Mouse (Mus musculus): ENCODE measurements around the gene Pakap. TPM values are rescaled to one million over a fixed set of nuclear protein-coding genes. Genes with fewer than 3 reads are reported as not detected.

The Pakap gene
- polyA plus RNA-seq, 1 experiment = not detected

GRCm38 (mm10) chr4:57682341-57682740 is 114.4 kb downstream of the Pakap start:
- Histone ChIP-seq H3K4me1 (ENCODE audit: control insufficient read depth, insufficient read depth, low read length) (peaks cover 9% of the 10 kb centered on the region; the same call in 1 of the 2 replicates), H3K4me3 (ENCODE audit: insufficient read depth, low read depth, low read length) (no peak overlapping the region), H3K27ac (ENCODE audit: insufficient read depth, low read depth, low read length) (no peak overlapping the region)
- no peak for TF ChIP-seq POLR2A (IDR thresholded peaks at IDR 0.05; ENCODE audit: insufficient read depth, low read depth, low read length)
- TF ChIP-seq CTCF (IDR thresholded peaks at IDR 0.05; ENCODE audit: insufficient read depth, low read depth, low read length) = no peak
- WGBS = 91% methylated on average over 2 of the region's 2 CpGs

- WGBS = 81% methylated on average over 11 of the region's 11 CpGs
- Histone ChIP-seq H3K4me1 (ENCODE audit: control insufficient read depth, insufficient read depth, low read length) (peaks cover 9% of the 10 kb centered on the region; the same call in 1 of the 2 replicates), H3K4me3 (ENCODE audit: insufficient read depth, low read depth, low read length) (no peak overlapping the region)
Observed at GRCm38 (mm10) chr4:57682944-57683343, 115.0 kb downstream of the Pakap start.

DNA sequence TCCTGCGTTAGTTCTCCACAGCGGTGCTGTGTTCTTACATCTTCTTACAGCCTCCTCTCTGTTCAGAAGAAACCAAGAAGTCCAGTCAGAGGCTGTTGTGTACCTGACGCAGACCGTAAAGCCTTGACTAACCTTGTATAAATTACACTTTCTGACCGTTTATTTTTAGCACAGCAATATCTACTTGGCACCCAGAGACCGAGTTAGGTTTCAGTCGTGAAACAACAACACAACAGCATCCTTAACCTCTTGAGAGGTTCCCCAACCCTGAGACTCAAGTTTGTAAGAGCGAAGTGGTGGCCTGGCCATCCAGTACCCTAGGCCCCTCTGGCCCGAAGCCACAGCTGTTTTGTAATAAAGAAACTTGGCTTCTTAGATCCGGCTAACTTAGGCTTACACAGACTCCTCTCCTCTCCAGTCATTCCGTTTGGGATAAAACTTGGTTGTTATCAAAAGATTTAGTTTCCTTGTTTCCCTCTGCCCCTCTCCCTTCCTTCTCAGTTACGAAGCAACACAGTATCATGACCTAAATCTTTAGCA is 116.8 kb downstream of the Pakap start:
- Histone ChIP-seq H3K4me3 (ENCODE audit: insufficient read depth, low read depth, low read length) (no peak overlapping the region), H3K4me1 (ENCODE audit: control insufficient read depth, insufficient read depth, low read length) (peaks cover 5% of the 10 kb centered on the region; the same call in 1 of the 2 replicates), H3K27ac (ENCODE audit: insufficient read depth, low read depth, low read length) (no peak overlapping the region)
- WGBS = 70% methylated on average over 12 of the region's 12 CpGs
- TF ChIP-seq CTCF (IDR thresholded peaks at IDR 0.05; ENCODE audit: insufficient read depth, low read depth, low read length) (no peak), POLR2A (IDR thresholded peaks at IDR 0.05; ENCODE audit: insufficient read depth, low read depth, low read length) (no peak)

More at GRCm38 (mm10) chr4:57682944-57683343, 115.0 kb downstream of the Pakap start:
- TF ChIP-seq POLR2A (IDR thresholded peaks at IDR 0.05; ENCODE audit: insufficient read depth, low read depth, low read length) = no peak
- no peak for TF ChIP-seq CTCF (IDR thresholded peaks at IDR 0.05; ENCODE audit: insufficient read depth, low read depth, low read length)
- H3K27ac ChIP-seq (ENCODE audit: insufficient read depth, low read depth, low read length) = no peak overlapping the region

DNA sequence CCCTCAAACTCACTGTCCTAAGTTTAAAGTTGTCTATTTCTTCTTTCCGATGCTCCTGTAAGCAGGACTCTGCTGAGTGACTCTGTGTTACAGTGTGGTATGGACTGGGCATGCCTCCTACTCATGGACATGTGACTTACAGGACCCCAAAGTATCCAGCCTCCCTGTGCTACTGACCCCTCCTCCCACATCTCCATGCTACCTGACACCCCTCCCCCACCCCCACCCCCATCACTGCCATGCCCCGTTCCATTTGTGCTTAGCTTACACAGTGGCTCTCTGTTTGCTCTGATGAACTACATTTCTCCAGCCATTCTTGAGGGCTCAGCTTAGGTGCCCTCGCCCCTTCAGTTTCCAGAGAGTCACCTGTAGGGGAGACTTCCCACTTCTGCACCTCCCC is 118.8 kb downstream of the Pakap start:
- peaks cover 5% of the 10 kb centered on the region; the same call in 1 of the 2 replicates for H3K4me1 ChIP-seq (ENCODE audit: control insufficient read depth, insufficient read depth, low read length)
- no peak overlapping the region for H3K27ac ChIP-seq (ENCODE audit: insufficient read depth, low read depth, low read length)
- no peak for TF ChIP-seq CTCF (IDR thresholded peaks at IDR 0.05; ENCODE audit: insufficient read depth, low read depth, low read length)
- no peak for TF ChIP-seq POLR2A (IDR thresholded peaks at IDR 0.05; ENCODE audit: insufficient read depth, low read depth, low read length)
- WGBS = 82% methylated on average over 3 of the region's 3 CpGs
- H3K4me3 ChIP-seq (ENCODE audit: insufficient read depth, low read depth, low read length) = no peak overlapping the region

GRCm38 (mm10) chr4:57687583-57687982 is 119.6 kb downstream of the Pakap start:
- no peak overlapping the region for H3K27ac ChIP-seq (ENCODE audit: insufficient read depth, low read depth, low read length)
- H3K4me3 ChIP-seq (ENCODE audit: insufficient read depth, low read depth, low read length) = no peak overlapping the region
- TF ChIP-seq CTCF (IDR thresholded peaks at IDR 0.05; ENCODE audit: insufficient read depth, low read depth, low read length) (no peak), POLR2A (IDR thresholded peaks at IDR 0.05; ENCODE audit: insufficient read depth, low read depth, low read length) (no peak)
- H3K4me1 ChIP-seq (ENCODE audit: control insufficient read depth, insufficient read depth, low read length) = peaks cover 4% of the 10 kb centered on the region; the same call in 1 of the 2 replicates
- WGBS = 84% methylated on average over 3 of the region's 3 CpGs

GRCm38 (mm10) chr4:57688131-57688530 is 120.2 kb downstream of the Pakap start:
- Histone ChIP-seq H3K4me3 (ENCODE audit: insufficient read depth, low read depth, low read length) (no peak overlapping the region), H3K27ac (ENCODE audit: insufficient read depth, low read depth, low read length) (no peak overlapping the region), H3K4me1 (ENCODE audit: control insufficient read depth, insufficient read depth, low read length) (no peaks in the 10 kb centered on the region)
- TF ChIP-seq CTCF (IDR thresholded peaks at IDR 0.05; ENCODE audit: insufficient read depth, low read depth, low read length) (no peak), POLR2A (IDR thresholded peaks at IDR 0.05; ENCODE audit: insufficient read depth, low read depth, low read length) (no peak)
- WGBS = 85% methylated on average over 9 of the region's 9 CpGs

- Histone ChIP-seq H3K4me1 (ENCODE audit: control insufficient read depth, insufficient read depth, low read length) (no peaks in the 10 kb centered on the region), H3K4me3 (ENCODE audit: insufficient read depth, low read depth, low read length) (no peak overlapping the region), H3K27ac (ENCODE audit: insufficient read depth, low read depth, low read length) (no peak overlapping the region)
- no peak for TF ChIP-seq CTCF (IDR thresholded peaks at IDR 0.05; ENCODE audit: insufficient read depth, low read depth, low read length)
- no peak for TF ChIP-seq POLR2A (IDR thresholded peaks at IDR 0.05; ENCODE audit: insufficient read depth, low read depth, low read length)
- WGBS = 84% methylated on average over 6 of the region's 6 CpGs
Observed at GRCm38 (mm10) chr4:57690001-57690400, 122.0 kb downstream of the Pakap start.

- Histone ChIP-seq H3K4me3 (ENCODE audit: insufficient read depth, low read depth, low read length) (no peak overlapping the region), H3K27ac (ENCODE audit: insufficient read depth, low read depth, low read length) (no peak overlapping the region), H3K4me1 (ENCODE audit: control insufficient read depth, insufficient read depth, low read length) (no peaks in the 10 kb centered on the region)
- 44% methylated on average over 1 of the region's 1 CpGs for WGBS
- no peak for TF ChIP-seq POLR2A (IDR thresholded peaks at IDR 0.05; ENCODE audit: insufficient read depth, low read depth, low read length)
- TF ChIP-seq CTCF (IDR thresholded peaks at IDR 0.05; ENCODE audit: insufficient read depth, low read depth, low read length) = no peak
Observed at GRCm38 (mm10) chr4:57690805-57691204, 122.8 kb downstream of the Pakap start.

DNA sequence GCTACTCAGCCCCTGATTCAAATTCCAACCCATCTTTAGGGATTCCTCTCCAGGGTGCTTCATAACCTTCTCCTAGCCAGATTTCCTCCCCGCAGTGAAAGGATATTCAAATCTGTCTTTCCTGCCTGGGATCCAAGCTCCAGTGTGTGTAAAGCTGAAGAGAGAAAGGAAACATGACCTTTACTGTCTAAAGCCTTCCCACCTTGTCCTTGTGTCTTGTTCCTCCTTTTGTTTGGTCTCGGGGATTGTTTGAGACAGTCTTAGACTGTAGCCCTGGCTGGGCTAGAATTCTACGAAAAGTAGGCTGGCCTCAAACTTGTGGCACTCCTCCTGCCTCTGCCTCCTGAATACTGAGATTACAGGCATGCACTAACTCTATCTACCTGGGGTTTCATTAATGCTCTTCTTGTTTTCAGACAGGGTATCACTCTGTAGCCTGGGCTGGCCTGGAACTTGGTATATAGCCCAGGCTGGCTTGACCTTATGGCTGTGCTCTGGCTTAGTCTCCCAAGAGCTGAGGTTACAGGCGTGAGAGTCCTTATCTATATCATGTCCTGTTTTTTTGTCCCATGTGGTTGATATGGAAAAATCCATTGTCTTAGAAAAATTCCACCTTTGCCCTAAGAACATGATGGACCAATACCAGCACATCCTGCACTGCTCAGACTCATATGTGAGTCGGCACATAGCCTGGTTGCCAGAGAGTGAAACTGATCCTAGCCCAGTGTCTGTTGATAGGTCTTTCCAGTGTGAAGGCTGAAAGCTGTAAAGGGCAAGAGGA is 126.6 kb downstream of the Pakap start:
- H3K4me1 ChIP-seq (ENCODE audit: control insufficient read depth, insufficient read depth, low read length) = no peaks in the 10 kb centered on the region
- TF ChIP-seq POLR2A (IDR thresholded peaks at IDR 0.05; ENCODE audit: insufficient read depth, low read depth, low read length) (no peak), CTCF (IDR thresholded peaks at IDR 0.05; ENCODE audit: insufficient read depth, low read depth, low read length) (no peak)
- 90% methylated on average over 5 of the region's 5 CpGs for WGBS
- no peak overlapping the region for H3K27ac ChIP-seq (ENCODE audit: insufficient read depth, low read depth, low read length)
- no peak overlapping the region for H3K4me3 ChIP-seq (ENCODE audit: insufficient read depth, low read depth, low read length)
